Mouse (Mus musculus): ENCODE measurements around the gene Cpt1c. TPM values are rescaled to one million over a fixed set of nuclear protein-coding genes. Genes with fewer than 3 reads are reported as not detected.

Cpt1c gene
- polyA plus RNA-seq, 1 experiment from 2014 or later = 54.9 TPM

DNA sequence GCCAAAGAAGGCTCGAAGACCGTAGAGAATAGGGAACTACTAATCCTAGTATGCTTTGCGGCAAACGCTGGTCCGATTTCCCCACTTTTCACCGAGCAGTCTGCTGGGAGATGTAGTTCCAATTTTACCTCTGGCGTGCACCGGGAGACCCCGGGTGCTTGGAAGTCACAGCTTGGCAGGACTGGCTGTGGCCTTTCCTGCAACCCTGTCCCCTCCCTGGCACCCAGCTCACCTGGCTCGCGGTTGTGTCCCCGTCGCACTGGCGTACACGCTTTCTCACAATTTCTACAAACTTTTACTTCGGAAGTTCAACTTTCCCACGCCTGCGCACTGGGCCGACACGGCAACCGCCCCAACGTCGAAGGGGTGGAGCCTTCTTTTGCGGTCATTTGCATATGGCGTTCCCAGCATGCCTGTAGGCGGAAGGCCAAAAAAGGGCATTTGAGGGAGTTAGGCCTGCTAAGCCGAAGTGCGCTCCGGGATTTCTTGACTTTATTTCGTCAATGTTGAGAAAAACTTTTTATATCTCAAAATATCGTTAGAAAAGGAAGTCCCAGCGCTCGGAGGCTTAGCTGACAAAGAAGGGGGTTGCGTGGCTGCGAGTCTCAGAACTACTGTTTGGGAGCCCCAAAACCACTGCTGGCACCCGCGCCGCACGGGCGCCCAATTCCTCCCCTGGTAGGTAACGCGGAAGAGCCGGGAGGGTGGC, 22.7 kb upstream of the Cpt1c start, which contains the start of gene Irf3:
Gene Irf3, plus strand, starts transcription at position 418 of the 709 bp plus-strand sequence.
- no peaks in the 10 kb centered on the region for H3K9me3 ChIP-seq
- peak within 1 kb of the TSS; percentile 79 for H3K4me2 ChIP-seq
- H3K27me3 ChIP-seq = no peaks in the 10 kb centered on the region
- peak; percentile 92 for ATAC-seq (ENCODE audit: low read depth)
- peaks cover 36% of the 10 kb centered on the region for H3K4me1 ChIP-seq (replicated peaks)
- peak within 1 kb of the TSS; percentile 79 for H3K9ac ChIP-seq
- WGBS = under 1% methylated on average over 43 of the region's 43 CpGs
- H3K4me3 ChIP-seq = peak within 1 kb of the TSS; percentile 58
- peaks cover 36% of the 10 kb centered on the region for H3K36me3 ChIP-seq
- peak within 1 kb of the TSS; percentile 83 for H3K27ac ChIP-seq (replicated peaks)

DNA sequence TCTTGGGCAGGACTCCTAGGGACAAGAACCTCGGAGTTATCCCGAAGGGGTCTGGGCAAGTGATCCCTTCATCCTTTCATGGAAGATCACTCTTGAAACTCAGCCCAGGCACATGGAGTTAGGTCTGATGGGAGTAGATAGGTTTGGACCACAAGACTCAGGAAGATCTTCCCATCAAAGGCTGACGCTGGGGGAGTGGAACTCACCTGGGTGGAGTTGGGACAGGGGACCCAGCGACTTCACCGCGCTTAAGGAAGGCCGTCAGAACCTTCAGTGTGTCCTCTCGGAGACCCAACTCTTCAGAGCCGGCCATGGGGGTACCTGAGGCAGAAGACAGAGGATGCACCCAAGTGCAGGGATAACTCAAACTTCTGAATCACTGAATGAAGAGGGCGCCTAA, 22.0 kb upstream of the Cpt1c start:
- peak overlapping the region; percentile 79 for H3K9ac ChIP-seq
- no peaks in the 10 kb centered on the region for H3K27me3 ChIP-seq
- H3K27ac ChIP-seq (replicated peaks) = no peak overlapping the region; the same call in 1 of the 2 replicates
- peak; percentile 3; the same call in 1 of the 2 replicates for ATAC-seq (ENCODE audit: low read depth)
- H3K4me1 ChIP-seq (replicated peaks) = peaks cover 36% of the 10 kb centered on the region
- H3K36me3 ChIP-seq = peaks cover 32% of the 10 kb centered on the region
- H3K9me3 ChIP-seq = no peaks in the 10 kb centered on the region
- H3K4me3 ChIP-seq = peak overlapping the region; percentile 58
- peak overlapping the region; percentile 79 for H3K4me2 ChIP-seq
- WGBS = 18% methylated on average over 10 of the region's 10 CpGs

- H3K36me3 ChIP-seq = peaks cover 17% of the 10 kb centered on the region
- peak overlapping the region; percentile 83 for H3K9ac ChIP-seq
- H3K27me3 ChIP-seq = no peaks in the 10 kb centered on the region
- peak overlapping the region; percentile 57 for H3K4me3 ChIP-seq
- H3K9me3 ChIP-seq = no peaks in the 10 kb centered on the region
- peaks cover 44% of the 10 kb centered on the region for H3K4me1 ChIP-seq (replicated peaks)
- under 1% methylated on average over 29 of the region's 29 CpGs for WGBS
- H3K4me2 ChIP-seq = peak overlapping the region; percentile 70
- ATAC-seq (ENCODE audit: low read depth) = peak; percentile 29
- H3K27ac ChIP-seq (replicated peaks) = peak overlapping the region; percentile 90
These were observed 12.4 kb upstream of the Cpt1c start for GRCm38 (mm10) chr7:44986879-44987718.

DNA sequence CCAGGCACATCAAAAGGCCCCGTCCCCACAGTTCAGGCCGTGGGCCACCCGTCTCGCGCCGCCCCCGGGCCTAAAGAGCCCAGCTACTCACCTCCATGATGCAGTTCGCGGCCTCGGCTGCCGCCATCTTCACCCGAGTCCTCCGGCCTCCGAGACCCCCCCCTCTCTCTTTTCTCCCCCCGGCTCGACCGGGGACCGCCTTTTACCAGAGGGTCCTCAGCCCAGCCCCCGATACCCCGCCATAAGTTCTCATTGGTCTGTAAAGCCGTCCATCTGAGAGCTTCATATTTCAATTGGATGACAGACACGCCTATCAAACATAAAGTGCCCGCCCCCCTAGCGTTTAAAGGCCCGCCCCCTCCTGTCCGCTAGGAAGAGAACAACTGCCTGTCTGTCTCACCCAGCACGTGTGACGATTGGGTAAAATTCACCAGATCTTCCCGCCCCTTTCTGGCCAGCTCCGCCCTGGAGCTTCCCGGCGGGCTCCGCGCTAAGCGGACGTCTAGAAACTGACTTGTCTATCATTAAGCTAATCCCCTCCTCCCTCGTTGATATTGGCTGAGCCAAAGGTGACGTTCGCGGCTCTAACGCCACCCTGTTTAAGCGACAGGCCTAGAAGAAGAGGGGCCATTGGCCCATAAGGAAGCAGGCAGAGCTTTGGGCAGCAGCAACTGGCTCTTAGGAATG, 11.7 kb upstream of the Cpt1c start, which contains the start of gene Prmt1:
Gene Prmt1, minus strand, starts transcription at position 377 of the 687 bp plus-strand sequence.
- Histone ChIP-seq H3K36me3 (peaks cover 21% of the 10 kb centered on the region), H3K27ac (replicated peaks) (peak within 1 kb of the TSS; percentile 96), H3K9ac (peak within 1 kb of the TSS; percentile 98), H3K27me3 (no peaks in the 10 kb centered on the region), H3K9me3 (no peaks in the 10 kb centered on the region), H3K4me2 (peak within 1 kb of the TSS; percentile 70), H3K4me3 (peak within 1 kb of the TSS; percentile 95), H3K4me1 (replicated peaks) (peaks cover 44% of the 10 kb centered on the region)
- peak; percentile 97 for ATAC-seq (ENCODE audit: low read depth)
- whole genome bisulfite sequencing = under 1% methylated on average over 42 of the region's 42 CpGs

GRCm38 (mm10) chr7:44985595-44986191, 11.0 kb upstream of the Cpt1c start:
- Histone ChIP-seq H3K9ac (peak overlapping the region; percentile 98), H3K9me3 (no peaks in the 10 kb centered on the region), H3K36me3 (peaks cover 26% of the 10 kb centered on the region), H3K4me1 (replicated peaks) (peaks cover 44% of the 10 kb centered on the region), H3K27ac (replicated peaks) (peak overlapping the region; percentile 96), H3K27me3 (no peaks in the 10 kb centered on the region), H3K4me3 (peak overlapping the region; percentile 95), H3K4me2 (peak overlapping the region; percentile 70)
- ATAC-seq (ENCODE audit: low read depth) = peak; percentile 7
- WGBS = 2% methylated on average over 44 of the region's 45 CpGs

DNA sequence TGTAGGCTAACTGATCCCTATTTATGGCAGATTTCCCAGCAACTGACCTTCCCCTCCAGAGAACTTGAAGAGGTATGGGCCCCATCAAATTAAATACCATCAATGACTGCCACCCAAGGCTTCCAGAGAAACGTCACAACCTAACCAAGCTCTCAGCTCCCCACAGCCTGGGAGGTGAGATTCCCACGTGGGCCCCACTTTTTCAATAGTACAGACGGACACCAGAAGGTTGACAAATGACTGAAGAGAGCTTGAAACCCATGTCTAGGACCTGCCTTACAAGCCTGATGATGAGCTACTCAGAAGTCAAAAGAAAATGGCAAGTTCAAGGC, 10.1 kb upstream of the Cpt1c start:
- WGBS = 44% methylated on average over 3 of the region's 3 CpGs
- H3K4me2 ChIP-seq = peak overlapping the region; percentile 70
- peak overlapping the region; percentile 55 for H3K9ac ChIP-seq
- peak overlapping the region; percentile 95 for H3K4me3 ChIP-seq
- ATAC-seq (ENCODE audit: low read depth) = no peak
- H3K36me3 ChIP-seq = peaks cover 35% of the 10 kb centered on the region
- no peaks in the 10 kb centered on the region for H3K9me3 ChIP-seq
- no peaks in the 10 kb centered on the region for H3K27me3 ChIP-seq
- peak overlapping the region; percentile 96; the same call in 1 of the 2 replicates for H3K27ac ChIP-seq (replicated peaks)
- peaks cover 44% of the 10 kb centered on the region for H3K4me1 ChIP-seq (replicated peaks)

DNA sequence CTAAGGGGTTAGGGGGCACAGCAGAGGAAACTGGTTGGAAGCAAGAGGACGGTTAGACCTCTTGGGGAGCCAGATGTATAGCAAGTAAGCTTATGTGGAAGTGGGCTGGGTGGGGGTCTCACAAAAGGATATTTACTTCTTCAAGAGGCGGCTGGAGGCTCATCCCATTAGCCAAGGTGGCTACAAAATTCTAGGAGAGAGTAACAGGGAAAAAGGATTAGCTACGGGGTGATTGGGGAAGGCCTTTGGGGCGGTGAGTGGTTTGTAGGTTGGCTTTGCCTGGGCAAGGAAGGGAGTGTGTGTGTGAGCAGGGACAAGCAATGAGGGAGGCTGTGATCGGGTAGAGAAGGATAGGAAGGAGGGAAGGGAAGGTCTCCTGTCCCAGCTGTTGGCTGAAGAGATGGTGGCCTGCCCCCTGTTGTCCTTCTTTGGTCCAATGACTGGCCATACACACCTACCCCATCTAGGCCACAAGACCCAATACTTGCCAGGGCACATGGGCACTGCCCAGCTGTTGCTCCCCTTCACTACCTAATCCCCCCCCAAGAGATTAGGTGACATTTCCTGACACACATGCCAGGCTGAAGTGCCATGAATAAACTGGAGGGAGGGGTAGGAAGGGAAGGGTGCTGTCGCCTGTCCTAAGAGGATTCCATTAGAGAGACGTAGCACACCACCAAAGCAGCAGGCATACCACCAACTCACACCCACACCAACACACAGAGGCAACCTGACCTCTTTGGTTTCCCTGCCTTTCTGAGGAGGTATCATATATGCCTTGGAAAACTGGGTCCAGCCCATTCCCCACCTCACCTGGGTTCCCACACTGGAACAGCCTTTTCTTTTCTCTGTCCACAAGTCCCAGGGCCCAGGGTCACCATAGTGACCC, 9.5 kb upstream of the Cpt1c start:
- 80% methylated on average over 7 of the region's 7 CpGs for WGBS
- Histone ChIP-seq H3K27me3 (no peaks in the 10 kb centered on the region), H3K9ac (peak overlapping the region; percentile 55), H3K4me2 (peak overlapping the region; percentile 70), H3K4me1 (replicated peaks) (peaks cover 41% of the 10 kb centered on the region), H3K4me3 (peak overlapping the region; percentile 95), H3K9me3 (no peaks in the 10 kb centered on the region), H3K36me3 (peaks cover 41% of the 10 kb centered on the region), H3K27ac (replicated peaks) (peak overlapping the region; percentile 96)
- ATAC-seq (ENCODE audit: low read depth) = no peak

- H3K27ac ChIP-seq (replicated peaks) = no peak overlapping the region
- H3K9ac ChIP-seq = no peak overlapping the region
- peaks cover 52% of the 10 kb centered on the region for H3K36me3 ChIP-seq
- no peaks in the 10 kb centered on the region for H3K27me3 ChIP-seq
- H3K9me3 ChIP-seq = no peaks in the 10 kb centered on the region
- 35% methylated on average over 6 of the region's 6 CpGs for WGBS
- no peak for ATAC-seq (ENCODE audit: low read depth)
- H3K4me2 ChIP-seq = no peak overlapping the region
- 0 out of 2 replicates have a peak overlapping the region, but pooled peaks have one; percentile 95 for H3K4me3 ChIP-seq
- H3K4me1 ChIP-seq (replicated peaks) = peaks cover 31% of the 10 kb centered on the region
These were observed 8.4 kb upstream of the Cpt1c start for GRCm38 (mm10) chr7:44983085-44983484.

GRCm38 (mm10) chr7:44981539-44981938, 6.9 kb upstream of the Cpt1c start:
- ATAC-seq (ENCODE audit: low read depth) = no peak
- Histone ChIP-seq H3K36me3 (peaks cover 68% of the 10 kb centered on the region), H3K27ac (replicated peaks) (no peak overlapping the region), H3K4me3 (no peak overlapping the region), H3K4me2 (no peak overlapping the region), H3K4me1 (replicated peaks) (peaks cover 25% of the 10 kb centered on the region), H3K27me3 (no peaks in the 10 kb centered on the region), H3K9me3 (no peaks in the 10 kb centered on the region), H3K9ac (no peak overlapping the region)
- WGBS = 95% methylated on average over 8 of the region's 8 CpGs

- no peak overlapping the region for H3K9ac ChIP-seq
- H3K4me2 ChIP-seq = no peak overlapping the region
- H3K9me3 ChIP-seq = no peaks in the 10 kb centered on the region
- no peak for ATAC-seq (ENCODE audit: low read depth)
- WGBS = 93% methylated on average over 3 of the region's 3 CpGs
- no peak overlapping the region for H3K4me3 ChIP-seq
- H3K36me3 ChIP-seq = peaks cover 70% of the 10 kb centered on the region
- H3K27me3 ChIP-seq = no peaks in the 10 kb centered on the region
- no peak overlapping the region for H3K27ac ChIP-seq (replicated peaks)
- H3K4me1 ChIP-seq (replicated peaks) = peaks cover 18% of the 10 kb centered on the region
These were observed 3.6 kb upstream of the Cpt1c start for GRCm38 (mm10) chr7:44978300-44978699.

DNA sequence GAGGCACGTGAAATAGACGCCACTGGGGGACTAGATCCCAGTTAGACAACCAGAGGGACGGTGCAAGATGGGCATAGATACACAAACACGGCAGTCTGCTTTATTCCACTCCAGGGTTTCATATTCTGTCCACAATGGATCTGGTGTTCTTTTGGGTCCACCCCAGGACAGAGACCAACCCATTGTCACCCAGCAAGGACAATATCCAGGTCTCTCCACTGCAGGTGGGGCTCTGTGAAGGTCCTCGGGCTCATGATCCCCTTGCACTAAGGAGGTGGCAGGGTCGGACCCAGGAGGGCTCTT, 417 bp upstream of the Cpt1c start:
- Histone ChIP-seq H3K9ac (peak overlapping the region; percentile 83), H3K4me1 (replicated peaks) (peaks cover 47% of the 10 kb centered on the region), H3K27me3 (no peaks in the 10 kb centered on the region), H3K36me3 (peaks cover 43% of the 10 kb centered on the region), H3K4me2 (peak overlapping the region; percentile 94), H3K9me3 (no peaks in the 10 kb centered on the region), H3K27ac (replicated peaks) (peak overlapping the region; percentile 97), H3K4me3 (peak overlapping the region; percentile 54)
- ATAC-seq (ENCODE audit: low read depth) = no peak
- WGBS = 18% methylated on average over 6 of the region's 6 CpGs
